Mouse (Mus musculus) cerebellum, postnatal 10 days (tissue): Measurements from ENCODE around the gene Npc1l1.
"Not testable (repeated sequence)": the region's sequence is repeated elsewhere in the genome, so short reads cannot be mapped to it uniquely, and the experiment has no call there.

Experiments used
- DNase-seq, 2 experiments: peaks; one replicate each; pipeline ENCODE4 v3.0.0; 2021; ENCODE audit warnings: mixed read lengths in 2 of 2

Gene Npc1l1

DNA sequence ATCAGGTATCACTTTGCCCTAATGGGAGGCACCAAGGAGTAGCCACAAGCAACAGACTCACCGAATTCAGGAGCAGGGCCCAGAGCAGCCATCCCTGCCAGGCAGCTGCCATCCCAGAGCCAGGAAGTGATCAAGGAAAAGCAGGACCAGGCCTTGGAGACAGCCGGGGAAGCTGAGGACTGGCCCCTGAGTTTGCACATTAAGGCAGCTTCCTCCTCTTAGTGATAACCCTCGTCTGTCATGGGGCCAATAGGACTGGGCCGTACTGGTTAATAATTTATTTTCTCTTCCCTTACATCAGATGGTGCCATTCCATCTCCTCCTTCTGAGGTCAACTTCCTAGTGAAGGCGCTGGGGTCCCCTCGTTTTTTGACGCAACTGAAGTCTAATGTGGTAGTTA is at the start of gene Npc1l1:
Npc1l1 (minus strand) TSS at position 132 of the 400 bp plus-strand sequence.
- DNase-seq, result no peak

DNA sequence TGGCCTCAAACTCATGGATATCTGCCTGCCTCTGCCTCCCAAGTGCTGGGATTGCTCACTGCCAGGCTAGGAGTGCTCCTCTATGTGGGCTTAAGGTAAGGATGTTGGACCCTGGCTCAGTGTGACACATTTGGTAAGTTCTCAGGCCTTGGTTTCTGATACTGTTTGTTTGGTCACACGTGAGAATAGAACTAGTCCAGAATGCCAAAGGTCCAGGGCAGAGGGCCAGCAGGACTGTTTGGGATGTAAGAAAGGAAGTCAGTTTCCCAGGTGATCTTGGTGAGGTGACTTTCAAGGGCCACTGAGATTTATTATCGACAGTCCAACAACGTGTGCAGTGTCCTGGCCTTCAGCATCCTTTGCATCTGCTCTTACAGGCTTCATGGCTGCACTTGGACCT is 46.5 kb upstream of the Npc1l1 start:
- no peak for DNase-seq

DNA sequence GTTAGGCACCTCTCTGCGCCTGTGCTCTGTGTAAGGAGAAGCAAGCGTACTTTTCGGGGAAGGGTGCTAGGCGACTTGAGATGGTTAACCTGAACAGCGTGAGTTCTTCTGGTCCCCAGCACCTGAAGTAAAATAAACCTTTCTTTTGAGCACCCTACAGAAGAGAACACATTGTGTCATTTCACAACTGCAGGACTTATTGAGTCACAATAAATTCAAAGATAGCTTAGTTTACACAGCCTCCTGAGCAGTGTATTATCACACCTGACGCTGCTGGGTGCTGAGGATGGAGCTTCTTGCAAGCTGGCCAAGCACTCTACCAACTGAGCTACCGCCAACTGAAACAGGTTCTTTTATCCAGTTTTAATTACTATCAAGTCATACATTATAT is 45.1 kb upstream of the Npc1l1 start:
- DNase-seq, result no peak

DNA sequence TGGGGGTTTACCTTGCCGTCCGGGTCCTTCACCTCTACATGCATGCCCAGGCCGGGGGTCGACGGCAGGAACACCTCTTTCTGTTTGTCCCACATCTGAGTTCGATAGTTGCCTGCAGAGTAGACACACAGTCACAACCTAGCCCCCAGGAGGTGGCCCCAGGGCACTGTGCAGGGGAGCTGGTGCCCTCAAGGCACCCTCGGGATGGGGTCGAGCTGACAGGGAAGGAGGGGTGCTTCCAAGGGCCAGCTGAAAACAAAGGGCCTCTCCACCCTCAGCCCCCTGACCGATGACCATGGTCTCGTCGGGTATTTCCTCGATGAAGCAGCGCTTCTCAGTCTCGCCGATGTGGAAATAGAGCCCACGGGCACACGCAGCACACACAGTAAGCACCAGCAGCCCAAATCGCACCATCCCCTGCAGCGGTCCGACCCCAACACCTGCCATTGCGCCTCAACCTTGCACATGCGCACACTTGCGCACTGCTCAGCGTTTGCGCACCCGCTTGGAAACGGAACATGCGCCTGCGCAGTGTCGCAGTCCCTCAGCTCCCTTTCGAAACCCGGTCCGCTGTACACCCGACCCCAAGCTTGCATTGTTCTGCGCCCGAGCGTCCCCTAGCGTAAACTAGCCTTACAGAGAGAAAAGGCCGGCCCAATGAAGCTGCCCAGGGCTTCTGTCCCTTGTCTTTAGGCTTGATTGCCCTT is 44.6 kb upstream of the Npc1l1 start, which contains the start of gene Tmed4:
Tmed4 (minus strand) TSS at position 484 of the 707 bp plus-strand sequence.
- peak; percentile 99 to 100 for DNase-seq

DNA sequence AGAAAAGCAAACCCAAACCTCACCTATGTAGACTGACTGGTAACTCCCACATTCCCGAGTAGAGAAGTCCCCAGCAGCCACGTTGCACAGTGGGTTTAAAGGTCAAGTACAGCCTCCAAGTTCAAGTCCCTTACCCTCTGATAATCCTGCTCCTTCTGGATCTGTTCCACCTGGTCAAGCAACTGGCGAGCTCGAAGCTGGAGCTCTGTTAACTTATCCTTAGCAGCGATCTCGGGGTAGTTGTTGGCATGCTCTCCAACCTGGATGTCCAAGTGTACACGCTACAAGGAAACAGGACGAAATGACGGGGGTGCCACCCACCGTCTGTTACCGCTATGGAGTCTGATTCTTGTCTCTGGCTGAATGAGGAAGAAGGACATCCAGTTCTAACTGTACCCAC is 43.7 kb upstream of the Npc1l1 start:
- peak; percentile 37 to 53 for DNase-seq

DNA sequence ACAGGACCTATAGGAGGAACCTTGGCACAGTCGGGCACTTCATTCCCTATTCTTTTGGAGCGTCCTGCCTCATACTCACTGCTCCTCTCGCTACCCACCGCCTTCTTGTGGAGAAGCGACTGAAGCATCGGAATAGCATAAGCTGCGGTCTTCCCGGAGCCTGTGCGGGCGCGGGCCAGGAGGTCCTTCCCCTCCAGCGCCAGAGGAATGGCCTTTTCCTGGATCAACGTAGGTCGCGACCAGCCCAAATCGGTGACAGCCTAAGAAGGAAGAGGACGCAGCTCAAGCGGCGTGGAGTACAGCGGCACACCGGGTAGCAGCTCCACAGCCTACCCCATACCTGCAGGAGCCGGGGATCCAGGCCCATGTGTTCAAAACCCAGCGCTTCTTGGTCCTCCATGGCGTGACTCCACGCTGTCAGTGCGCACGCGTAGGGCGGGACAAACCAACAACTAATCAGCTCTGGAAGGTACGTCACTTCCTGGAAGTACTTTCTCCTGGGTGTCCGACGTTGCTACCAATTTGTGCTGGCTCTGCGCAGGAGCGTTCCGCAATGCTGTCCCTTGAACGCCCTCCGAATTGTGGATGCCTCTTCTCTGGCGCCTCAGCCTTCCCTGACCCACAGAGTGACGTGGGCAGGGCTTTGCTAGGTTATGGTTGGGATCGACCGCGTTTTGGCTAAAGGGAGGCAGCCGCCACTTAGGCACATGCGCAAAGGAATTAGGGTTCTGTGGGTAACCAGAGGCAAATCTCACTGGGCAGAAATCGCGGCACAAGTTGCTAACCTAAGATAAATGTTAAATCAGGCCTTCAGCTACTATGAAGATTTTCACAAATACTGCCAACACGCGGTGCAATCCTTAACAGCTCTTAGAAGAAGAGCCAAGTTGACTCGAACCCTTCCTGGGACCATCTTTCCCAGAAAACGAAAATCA is 37.6 kb upstream of the Npc1l1 start, which contains the start of gene Ddx56:
Ddx56 (minus strand) TSS at position 453 of the 935 bp plus-strand sequence.
- DNase-seq, result peak; percentile 95 to 96

DNA sequence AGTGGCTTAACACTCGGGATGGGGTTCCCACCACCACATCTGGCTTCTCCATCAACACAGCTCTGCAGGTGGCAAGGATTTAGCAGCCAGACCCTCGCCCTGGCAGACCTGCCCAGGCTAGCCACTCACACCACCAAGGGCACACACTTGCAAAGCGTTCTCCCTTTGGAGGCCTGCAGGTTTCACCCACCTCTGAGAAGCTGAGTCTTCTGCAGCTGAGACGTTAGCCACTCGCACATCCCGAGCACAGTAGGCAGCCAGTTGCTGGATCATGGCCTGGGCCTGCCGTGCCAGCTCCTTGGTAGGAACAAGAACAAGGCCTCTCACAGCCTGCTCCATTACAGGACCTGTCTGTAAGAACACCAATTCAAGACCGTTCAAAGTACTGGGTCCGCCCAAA is 36.7 kb upstream of the Npc1l1 start:
- no peak for DNase-seq

DNA sequence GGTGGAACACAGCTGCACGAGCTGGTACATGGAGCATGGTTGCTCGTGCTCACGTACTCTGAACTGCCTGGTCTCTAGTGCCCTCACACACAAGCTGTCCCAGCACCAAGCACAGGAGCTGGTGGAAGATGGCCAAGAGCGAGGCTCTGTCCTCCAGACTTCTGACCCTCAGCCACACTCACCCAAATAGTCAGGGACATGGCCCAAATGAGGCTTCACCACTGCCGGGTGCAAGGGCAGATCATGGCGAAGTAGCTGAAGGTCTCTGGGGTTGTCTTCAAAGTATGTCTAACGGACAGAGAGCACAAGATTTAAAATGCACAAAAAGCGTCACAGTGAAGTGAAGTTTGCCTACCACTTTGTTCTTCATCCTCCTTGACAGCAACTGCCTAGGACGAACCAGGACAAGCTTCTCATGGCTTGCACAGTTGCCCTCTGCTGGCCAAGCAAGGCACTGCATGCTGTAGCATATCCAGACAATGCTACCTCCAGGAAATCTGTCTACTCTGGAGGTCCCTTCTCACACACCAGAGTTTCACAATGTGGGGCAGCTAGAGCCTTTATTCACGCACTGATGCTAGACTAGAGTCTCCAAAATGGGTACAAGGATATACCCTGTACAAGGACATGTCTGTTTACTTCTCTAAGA is 31.6 kb upstream of the Npc1l1 start:
- DNase-seq, result peak; percentile 88 to 91

DNA sequence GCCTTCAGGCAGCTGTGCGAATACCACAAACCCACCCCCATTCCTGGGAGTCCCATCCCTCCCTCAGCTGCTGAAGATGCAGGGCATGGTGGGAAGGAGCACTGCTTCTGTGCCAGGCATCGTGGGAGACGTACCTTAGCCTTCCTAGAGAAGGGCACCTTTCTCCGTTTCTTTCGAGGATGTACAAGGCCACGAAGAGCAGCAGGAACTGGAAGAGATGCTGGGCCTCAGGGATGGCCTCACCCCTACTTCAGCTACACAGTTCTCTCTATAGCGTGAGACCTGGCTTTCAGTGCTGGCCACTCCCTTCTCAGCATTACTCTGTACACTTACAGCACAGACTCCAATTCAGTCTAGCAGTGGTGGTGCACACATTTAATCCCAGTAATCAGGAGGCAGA is 29.5 kb upstream of the Npc1l1 start:
- no peak for DNase-seq

DNA sequence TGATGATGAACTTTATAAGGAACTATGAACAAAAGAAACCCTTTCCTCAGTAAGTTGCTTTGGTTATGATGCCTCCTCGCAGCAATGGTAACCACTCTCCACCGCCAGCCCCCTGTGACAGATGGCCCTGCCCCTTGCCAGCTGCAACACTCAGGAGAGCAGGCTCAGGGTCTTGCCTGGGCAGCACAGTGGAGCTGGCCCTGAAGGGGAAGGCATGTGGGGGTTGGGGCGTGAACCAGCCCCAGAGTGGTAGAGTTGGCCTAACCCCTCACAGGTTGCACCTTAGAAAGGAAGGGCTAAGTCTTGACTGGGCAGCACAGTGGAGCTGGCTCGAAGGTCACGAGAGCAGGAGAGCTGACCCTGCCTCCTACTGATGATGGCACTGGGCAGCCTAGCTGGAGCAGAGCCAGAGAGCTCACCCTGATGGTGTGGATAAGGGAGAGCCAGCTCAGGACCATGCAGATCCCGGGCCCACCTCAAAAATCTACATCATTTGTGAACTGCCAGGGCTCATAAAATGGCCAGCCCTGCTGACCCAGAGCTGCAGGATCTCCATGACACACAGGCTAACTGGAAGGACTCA is 26.6 kb upstream of the Npc1l1 start:
- DNase-seq, result peak; percentile 27 to 42

DNA sequence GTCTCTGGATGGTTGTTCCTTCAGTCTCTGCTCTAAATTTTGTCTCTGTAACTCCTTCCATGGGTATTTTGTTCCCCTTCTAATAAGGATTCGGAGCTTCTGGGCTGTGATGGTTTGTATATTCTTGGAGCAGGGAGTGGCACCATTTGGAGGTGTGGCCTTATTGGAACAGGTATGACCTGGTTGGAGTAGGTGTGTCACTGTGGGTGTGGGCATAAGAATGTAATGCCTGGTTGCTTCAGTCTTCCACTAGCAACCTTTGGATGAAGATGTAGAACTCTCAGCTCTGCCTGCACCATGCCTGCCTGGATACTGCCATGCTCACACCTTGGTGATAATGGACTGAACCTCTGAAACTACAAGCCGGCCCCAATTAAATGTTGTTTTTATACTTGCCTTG is 24.7 kb upstream of the Npc1l1 start:
- DNase-seq, result not testable (repeated sequence)

DNA sequence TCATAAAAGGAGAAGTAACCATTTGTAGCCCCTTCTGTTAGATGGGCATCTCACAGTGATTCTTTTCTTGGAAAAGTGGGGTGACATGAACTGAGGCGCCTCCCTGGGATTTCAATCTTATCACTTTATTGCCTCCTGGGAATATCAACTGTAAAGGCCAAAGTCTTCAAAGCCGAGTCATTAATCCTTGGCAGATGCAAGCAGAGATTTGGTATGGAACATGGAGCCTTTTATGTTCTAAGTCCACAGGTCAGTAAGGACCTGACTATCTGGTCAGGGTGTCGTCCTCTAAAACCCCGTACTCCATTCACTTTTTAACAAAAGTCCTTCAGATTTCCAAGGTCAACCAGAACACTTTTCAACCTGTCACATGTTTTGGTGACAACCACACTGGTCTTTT is 22.9 kb upstream of the Npc1l1 start:
- DNase-seq, result no peak

DNA sequence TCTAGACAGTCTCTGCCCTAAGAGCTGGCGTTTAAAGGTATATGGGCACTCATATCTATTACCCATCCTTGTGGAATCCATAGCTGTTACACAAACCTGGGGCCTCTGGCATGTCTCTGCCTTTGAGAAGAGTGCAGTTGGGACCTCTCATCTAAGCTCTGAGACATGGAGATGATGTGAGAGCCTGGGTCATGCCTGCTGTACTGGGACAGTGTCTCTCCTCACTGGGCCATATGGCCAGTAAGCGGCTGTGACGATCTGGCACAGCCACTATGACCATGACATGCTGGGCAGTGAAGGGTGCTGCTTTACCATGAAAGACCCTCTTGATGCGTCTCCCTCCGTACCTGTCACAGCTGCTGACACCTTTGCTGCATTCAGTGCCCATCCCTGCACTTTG is 22.3 kb upstream of the Npc1l1 start:
- DNase-seq, result no peak

DNA sequence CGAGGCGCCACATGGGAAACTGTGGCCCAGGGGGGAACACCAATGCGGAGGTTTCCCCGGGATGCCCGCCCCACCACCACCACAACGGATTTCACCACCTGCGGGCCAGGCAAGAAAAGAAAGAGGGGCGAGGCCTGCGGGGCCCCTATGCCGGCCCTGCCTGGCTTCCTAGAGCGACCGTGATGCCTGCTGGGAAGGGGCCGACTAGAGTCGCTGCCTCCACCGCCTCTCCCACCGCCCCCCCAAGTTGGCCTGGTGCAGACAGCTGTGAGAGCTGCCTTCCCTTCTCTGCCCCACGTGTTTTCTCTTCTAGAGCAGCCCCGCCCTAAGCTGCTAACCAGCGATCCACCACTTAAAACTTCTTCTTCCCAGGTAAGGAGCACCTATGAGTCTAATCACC is 14.8 kb upstream of the Npc1l1 start:
- no peak for DNase-seq

DNA sequence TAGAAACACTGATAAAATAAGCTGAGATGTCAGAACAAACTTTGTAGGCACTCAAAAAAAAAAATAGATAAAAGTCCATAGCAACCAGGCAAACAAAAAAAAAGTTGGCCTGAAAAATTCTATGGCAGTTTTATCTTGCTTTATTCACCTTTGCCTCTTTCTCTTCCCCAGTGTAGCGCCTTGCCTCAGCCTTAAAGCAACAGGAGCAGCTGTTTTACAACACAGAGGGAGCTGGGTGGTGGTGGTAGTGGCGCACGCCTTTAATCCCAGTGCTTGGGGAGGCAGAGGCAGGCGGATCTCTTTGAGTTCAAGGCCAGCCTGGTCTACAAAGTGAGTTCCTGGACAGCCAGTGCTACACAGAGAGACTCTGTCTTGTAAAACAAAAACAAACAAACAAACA is 3.1 kb upstream of the Npc1l1 start:
- DNase-seq, result no peak

DNA sequence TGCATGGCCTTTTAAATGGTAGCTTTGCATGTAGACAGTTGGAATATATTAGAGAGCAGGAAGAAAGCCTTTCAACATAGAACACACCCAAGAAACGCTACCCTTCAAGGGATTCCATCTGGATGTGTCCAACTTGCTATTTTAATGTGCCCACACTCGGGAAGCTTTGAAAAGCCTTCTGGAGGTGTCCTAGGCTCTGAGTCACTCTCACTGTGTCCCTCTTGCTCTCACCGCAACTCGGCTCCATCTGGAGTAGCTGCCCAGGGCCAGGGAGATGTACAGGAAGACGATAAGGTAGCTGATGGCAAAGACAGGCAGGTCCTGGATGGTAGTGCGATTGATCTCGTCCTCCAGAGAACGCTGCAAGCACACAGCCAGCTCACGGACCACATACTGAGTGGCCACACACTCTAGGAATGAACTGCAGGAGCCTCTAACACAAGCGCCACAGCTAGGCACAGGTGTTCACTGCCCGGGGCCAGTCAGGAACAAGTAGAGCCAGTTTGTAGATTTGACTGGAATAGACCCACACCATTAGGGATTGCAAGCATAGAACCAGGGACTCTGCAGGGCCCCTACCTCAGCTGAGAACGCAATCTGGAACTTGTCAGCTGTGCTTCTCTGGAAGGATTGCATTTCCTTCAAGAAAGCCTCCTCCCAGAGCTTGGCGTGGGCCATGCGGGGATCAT is 5.3 kb downstream of the Npc1l1 start:
- no peak for DNase-seq

DNA sequence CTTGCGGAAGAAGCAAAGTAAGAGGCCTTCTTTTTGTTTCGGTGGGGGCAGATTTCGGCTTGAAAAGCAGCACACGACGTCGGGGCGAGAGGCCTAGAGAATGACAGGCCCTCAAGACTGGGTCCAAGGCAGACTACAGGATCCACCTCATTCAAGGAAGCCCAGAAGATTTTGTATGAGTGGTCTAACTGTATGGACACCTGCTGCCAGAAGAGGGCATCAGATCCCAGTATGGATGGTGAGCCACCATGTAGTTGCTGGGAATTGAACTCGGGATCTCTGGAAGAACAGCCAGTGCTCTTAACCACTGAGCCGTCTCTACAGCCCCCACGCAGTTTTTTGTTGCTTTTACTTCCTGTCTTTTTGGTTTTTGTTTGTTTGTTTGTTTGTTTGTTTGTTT is 7.8 kb downstream of the Npc1l1 start:
- no peak for DNase-seq

DNA sequence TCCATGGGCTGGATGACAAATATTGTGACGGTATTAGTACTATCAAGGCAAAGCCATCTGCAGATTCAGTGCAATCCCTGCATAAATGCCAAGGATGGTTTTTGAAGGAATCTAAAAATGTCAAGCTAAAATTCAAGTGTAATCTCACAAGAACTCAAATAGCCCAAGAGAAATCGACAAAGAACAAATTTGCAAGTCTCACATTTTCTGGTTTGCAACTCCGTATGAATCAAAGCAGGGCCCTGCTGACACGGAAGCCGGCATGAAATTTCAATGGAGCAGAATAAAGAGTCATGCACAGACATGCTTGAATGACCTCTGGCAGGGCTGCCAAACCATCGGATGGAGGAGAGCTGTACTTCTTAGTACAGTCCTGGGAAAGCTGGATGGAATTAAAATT is 10.0 kb downstream of the Npc1l1 start:
- DNase-seq, result peak; percentile 45 to 55

DNA sequence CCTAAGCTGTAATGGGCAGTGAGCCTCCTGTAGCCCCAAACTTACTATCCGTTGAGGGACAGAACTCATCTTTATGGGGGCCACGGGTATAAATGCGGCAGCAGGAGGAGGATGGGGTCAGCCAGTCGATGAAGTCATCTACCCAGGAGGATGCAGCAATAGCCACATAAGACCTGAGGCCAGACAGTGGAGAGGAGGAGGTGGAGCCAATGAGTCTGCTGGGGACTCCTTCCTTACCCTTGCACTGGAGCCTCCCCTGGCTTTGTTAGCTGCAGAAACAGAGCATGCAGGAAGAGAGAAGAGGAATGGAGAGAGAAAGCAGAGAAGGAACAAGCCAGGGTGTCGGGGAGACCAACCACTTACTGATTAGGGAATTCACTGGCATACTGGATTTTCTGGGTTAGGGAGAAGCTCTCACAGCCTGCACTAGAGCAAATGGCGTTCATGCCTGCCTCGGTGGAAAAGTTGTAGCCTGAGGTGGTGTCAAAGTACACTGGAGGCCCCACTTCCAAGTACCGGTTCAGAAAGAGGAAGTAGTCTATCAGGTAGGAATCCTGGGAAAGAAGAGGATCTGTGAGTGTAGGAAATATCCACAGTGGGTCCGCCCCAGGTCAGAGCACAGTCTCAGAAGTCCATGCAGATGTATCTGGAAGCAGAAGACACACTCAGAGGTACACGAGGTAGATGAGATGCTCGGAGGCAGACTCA is 11.6 kb downstream of the Npc1l1 start:
- no peak for DNase-seq

DNA sequence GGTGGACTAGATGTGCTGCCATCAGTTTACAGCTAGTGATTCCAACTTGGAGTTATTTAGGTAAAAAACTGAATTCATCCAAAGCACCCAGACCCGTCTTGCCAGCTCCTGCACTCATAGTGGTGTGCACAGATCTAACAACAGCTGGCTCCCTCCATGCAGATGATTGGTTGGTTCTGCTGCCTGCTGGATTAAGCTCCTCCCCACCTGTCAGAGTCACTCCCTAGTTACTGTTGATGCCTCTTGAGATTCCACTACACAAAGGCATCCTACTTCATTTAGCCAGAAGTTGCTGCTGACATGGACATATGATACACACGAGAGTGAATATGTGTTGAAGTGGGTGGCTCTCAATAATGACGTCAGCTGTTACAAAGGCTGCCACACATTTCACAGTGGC is 13.1 kb downstream of the Npc1l1 start:
- no peak for DNase-seq

DNA sequence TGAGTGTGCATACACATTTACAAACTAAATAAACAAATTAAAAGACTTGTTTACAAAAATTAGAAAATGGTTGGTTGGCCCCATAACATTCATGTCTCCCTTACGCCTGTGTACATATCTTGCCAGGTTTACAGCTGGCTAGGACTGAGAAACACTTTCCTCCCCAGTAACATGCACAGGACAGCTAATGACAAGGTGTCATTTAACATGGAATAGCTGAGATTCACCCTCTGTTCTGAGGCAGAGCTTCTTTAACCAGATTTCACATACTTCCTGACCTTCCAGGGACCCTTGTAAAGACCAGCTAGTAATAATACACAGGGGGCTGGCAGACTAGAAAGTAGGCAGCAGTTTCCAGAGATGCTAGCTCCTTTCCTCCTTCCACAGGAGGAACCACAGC is 21.8 kb downstream of the Npc1l1 start:
- DNase-seq, result no peak

DNA sequence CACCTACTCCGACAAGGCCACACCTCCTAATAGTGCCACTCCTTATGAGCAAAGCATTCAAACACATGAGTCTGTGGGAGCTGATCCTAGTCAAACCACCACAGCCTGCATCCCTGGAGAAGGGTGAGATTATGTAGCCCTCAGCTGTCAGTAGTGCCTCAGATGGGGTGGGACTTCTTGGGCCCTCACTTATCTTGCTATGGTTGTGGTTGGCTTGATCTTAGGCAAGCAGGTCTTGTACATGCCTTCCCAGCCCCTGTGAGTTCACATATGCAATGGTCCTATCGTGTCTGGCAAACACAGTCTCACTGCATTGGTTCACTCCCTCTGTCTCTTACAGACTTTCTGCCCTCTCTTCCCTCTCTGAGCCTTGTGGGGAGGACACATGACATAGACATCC is 22.9 kb downstream of the Npc1l1 start:
- DNase-seq, result no peak
